Mouse (Mus musculus) embryonic facial prominence, embryonic 13.5 days (tissue): ENCODE results near the gene Atp2a1. TPM values are rescaled to one million over a fixed set of nuclear protein-coding genes. Genes with fewer than 3 reads are reported as not detected.
"Not testable (repeated sequence)": the region's sequence is repeated elsewhere in the genome, so short reads cannot be mapped to it uniquely, and the experiment has no call there.

Experiments used
- ATAC-seq: fragments of 200-750 bp; cut with Nextera tagmentation; 2 replicates; pipeline ENCODE4 v1.8.0; 2017; ENCODE audit warnings: low read depth; ENCODE audit not compliant: insufficient number of reproducible peaks, insufficient read depth, low FRiP score, low TSS enrichment
- H3K27ac ChIP-seq: fragments of 300-500 bp; sonication (generic); 2 replicates; pipeline ENCODE4 v1.5.1; 2015; ENCODE audit warnings: moderate library complexity, mild to moderate bottlenecking, inconsistent platforms
- H3K27me3 ChIP-seq: fragments of 300-500 bp; sonication (generic); 2 replicates; pipeline ENCODE4 v1.6.1; 2015; ENCODE audit warnings: mild to moderate bottlenecking, inconsistent platforms
- H3K36me3 ChIP-seq: fragments of 300-500 bp; sonication (generic); 2 replicates; pipeline ENCODE4 v1.6.1; 2015; ENCODE audit warnings: mild to moderate bottlenecking, inconsistent platforms
- H3K4me1 ChIP-seq: fragments of 300-500 bp; sonication (generic); 2 replicates; pipeline ENCODE4 v1.6.1; 2015; ENCODE audit warnings: inconsistent platforms
- H3K4me2 ChIP-seq: fragments of 300-500 bp; sonication (generic); 2 replicates; pipeline ENCODE4 v1.6.1; 2015; ENCODE audit warnings: moderate library complexity, mild to moderate bottlenecking, inconsistent platforms
- H3K4me3 ChIP-seq: fragments of 300-500 bp; sonication (generic); 2 replicates; pipeline ENCODE4 v1.5.1; 2015; ENCODE audit warnings: mild to moderate bottlenecking, inconsistent platforms
- H3K9ac ChIP-seq: fragments of 300-500 bp; sonication (generic); 2 replicates; pipeline ENCODE4 v1.6.1; 2015; ENCODE audit warnings: mild to moderate bottlenecking, inconsistent platforms
- H3K9me3 ChIP-seq: fragments of 300-500 bp; sonication (generic); 2 replicates; pipeline ENCODE4 v1.6.1; 2016; ENCODE audit warnings: inconsistent platforms
- WGBS: fragments of 180-500 bp; shearing (Covaris S2); methylation state at CpG from one replicate; pipeline ENCODE4 v1.1.7; 2015; ENCODE audit warnings: mixed read lengths; 5-methylcytosine and 5-hydroxymethylcytosine counted together
- polyA plus RNA-seq: library from polyadenylated mRNA; unstranded; fragments of >200 nt; fragmentation: Nextera tagmentation; extraction: Ambion mirVana; gene quantifications from 2 replicates; pipeline ENCODE4 v1.2.1, GENCODE M21; 2015

Atp2a1 gene
- polyA plus RNA-seq, 1 experiment from 2014 or later: 11.5 TPM

DNA sequence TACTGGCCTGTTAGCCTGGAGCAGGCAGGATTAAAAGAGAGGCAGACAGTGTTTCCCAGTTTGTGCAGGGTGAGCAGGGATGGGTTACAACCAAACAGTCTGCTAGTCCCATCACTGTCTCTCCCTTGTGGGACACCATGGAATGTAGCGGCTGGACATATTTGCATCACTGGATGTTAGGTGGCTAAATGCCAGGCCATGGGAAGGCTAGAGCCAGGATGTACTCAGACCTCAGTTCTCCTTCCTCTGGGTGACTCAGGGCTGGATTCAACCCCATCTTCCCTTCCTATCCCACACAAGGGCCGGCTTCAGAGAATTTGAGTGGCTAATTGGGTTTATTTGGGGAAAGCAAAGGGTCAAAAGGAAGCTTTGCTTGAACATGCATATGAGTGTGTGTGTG, 54.2 kb downstream of the Atp2a1 start:
- Histone ChIP-seq H3K4me3 (no peak overlapping the region), H3K9me3 (no peaks in the 10 kb centered on the region), H3K4me2 (no peak overlapping the region), H3K36me3 (no peaks in the 10 kb centered on the region), H3K27me3 (0 out of 2 replicates have a peak, but pooled peaks cover 5% of the 10 kb centered on the region), H3K9ac (no peak overlapping the region), H3K27ac (no peak overlapping the region), H3K4me1 (no peaks in the 10 kb centered on the region)
- 70% methylated on average over 2 of the region's 2 CpGs for WGBS
- ATAC-seq: no peak

- not testable (repeated sequence) for H3K9ac ChIP-seq, H3K27ac ChIP-seq, ATAC-seq, H3K4me3 ChIP-seq, H3K27me3 ChIP-seq, H3K36me3 ChIP-seq, H3K4me1 ChIP-seq, H3K4me2 ChIP-seq, H3K9me3 ChIP-seq
- 78% methylated on average over 8 of the region's 8 CpGs for WGBS
Observed at GRCm38 (mm10) chr7:126402518-126402917, 60.4 kb downstream of the Atp2a1 start.

DNA sequence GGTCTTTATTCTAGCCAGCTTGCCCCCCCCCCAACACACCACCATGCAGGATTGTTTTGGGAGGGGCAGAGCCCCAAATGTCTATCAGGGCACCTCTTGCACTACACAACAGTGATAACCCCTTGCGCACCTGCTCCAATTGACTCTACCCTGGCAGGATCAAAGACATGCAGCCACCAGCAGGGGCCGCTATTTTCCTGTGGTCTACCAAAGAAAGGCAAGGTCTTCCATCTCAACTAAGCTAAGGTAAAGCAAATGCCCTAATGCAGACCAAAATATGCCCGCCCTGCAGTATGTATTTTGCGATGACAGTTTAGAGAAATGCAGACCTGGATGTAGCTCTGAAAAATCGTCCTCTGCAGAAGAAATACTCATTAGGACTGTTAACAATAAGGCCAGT, 63.4 kb downstream of the Atp2a1 start:
- Histone ChIP-seq H3K36me3 (no peaks in the 10 kb centered on the region), H3K4me1 (peaks cover 13% of the 10 kb centered on the region; the same call in 1 of the 2 replicates), H3K27me3 (no peaks in the 10 kb centered on the region), H3K9ac (no peak overlapping the region), H3K4me2 (no peak overlapping the region), H3K9me3 (no peaks in the 10 kb centered on the region), H3K27ac (no peak overlapping the region), H3K4me3 (no peak overlapping the region)
- WGBS: 6% methylated on average over 5 of the region's 5 CpGs
- no peak for ATAC-seq

GRCm38 (mm10) chr7:126397822-126398221, 65.1 kb downstream of the Atp2a1 start:
- H3K36me3 ChIP-seq: 0 out of 2 replicates have a peak, but pooled peaks cover 4% of the 10 kb centered on the region
- H3K27me3 ChIP-seq: no peaks in the 10 kb centered on the region
- H3K4me1 ChIP-seq: peaks cover 13% of the 10 kb centered on the region; the same call in 1 of the 2 replicates
- ATAC-seq: no peak
- WGBS: 96% methylated on average over 4 of the region's 4 CpGs
- no peaks in the 10 kb centered on the region for H3K9me3 ChIP-seq
- H3K4me3 ChIP-seq: no peak overlapping the region
- H3K27ac ChIP-seq: no peak overlapping the region
- H3K9ac ChIP-seq: no peak overlapping the region
- no peak overlapping the region for H3K4me2 ChIP-seq

- 0 out of 2 replicates have a peak, but pooled peaks cover 4% of the 10 kb centered on the region for H3K36me3 ChIP-seq
- peaks cover 13% of the 10 kb centered on the region; the same call in 1 of the 2 replicates for H3K4me1 ChIP-seq
- H3K9me3 ChIP-seq: no peaks in the 10 kb centered on the region
- 60% methylated on average over 6 of the region's 6 CpGs for WGBS
- no peak for ATAC-seq
- no peak overlapping the region for H3K9ac ChIP-seq
- H3K4me3 ChIP-seq: peak overlapping the region; percentile 92
- H3K27me3 ChIP-seq: no peaks in the 10 kb centered on the region
- no peak overlapping the region for H3K27ac ChIP-seq
- peak overlapping the region; percentile 51 for H3K4me2 ChIP-seq
Observed at GRCm38 (mm10) chr7:126397221-126397620, 65.7 kb downstream of the Atp2a1 start.

DNA sequence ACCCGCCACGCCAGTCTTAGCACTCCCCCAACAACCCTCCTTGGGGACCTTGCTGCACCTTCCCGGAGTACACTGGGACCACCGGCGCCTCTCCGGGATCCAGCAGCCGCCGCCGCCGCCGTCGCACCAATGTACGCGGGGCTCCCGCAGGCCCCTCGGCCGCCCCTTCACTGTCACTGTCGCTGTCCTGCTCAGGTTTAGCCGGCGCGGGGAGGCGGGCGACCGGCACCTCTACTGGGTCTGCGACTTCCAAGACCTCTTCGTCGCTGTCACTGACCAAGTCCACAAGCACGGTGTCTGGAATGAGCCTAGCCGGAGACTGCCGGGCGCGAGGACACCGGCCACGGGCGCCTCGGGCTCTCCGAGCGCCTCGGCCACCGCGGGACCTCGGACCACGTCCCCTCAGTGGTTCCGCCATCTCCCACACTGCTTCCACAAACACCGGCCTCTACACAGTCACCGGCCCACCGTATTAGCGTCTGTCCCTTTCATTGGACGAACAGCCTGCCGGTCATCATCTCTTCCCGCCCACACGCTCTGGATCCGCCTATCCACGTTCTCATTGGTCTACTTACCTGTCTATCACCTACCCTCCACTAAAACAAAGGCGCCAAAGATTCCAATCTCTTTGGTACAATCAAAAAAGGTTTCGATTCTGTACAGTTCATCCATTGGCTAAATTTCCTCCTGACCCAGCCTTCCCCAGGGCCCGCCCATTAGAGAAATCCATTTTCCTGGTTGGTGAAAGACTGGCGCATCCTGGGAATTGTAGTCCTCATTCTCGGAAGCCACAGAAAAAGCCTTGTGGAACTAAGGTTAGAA, 66.4 kb downstream of the Atp2a1 start, which contains the start of gene Nfatc2ip:
Gene Nfatc2ip, minus strand, starts transcription at position 440 of the 822 bp plus-strand sequence.
- Histone ChIP-seq H3K4me2 (peak within 1 kb of the TSS; percentile 85), H3K4me3 (peak within 1 kb of the TSS; percentile 92), H3K27ac (no peak within 1 kb of the TSS), H3K27me3 (no peaks in the 10 kb centered on the region), H3K4me1 (peaks cover 13% of the 10 kb centered on the region; the same call in 1 of the 2 replicates), H3K36me3 (peaks cover 7% of the 10 kb centered on the region), H3K9me3 (no peaks in the 10 kb centered on the region), H3K9ac (peak within 1 kb of the TSS; percentile 89)
- ATAC-seq: peak; percentile 100
- under 1% methylated on average over 59 of the region's 59 CpGs for WGBS

Other genes with a start within 250 kb of the Atp2a1 start
- gene Sbk1, start 190.5 kb downstream of the Atp2a1 start, polyA plus RNA-seq: 54.3 and 58.9 TPM in 2 replicates
- 2.7 and 4.6 TPM in 2 replicates for gene Lat, start 93.5 kb downstream of the Atp2a1 start, polyA plus RNA-seq
- 62.0 and 63.5 TPM in 2 replicates for gene Spns1, start 85.7 kb downstream of the Atp2a1 start, polyA plus RNA-seq
- gene Nfatc2ip, start 66.4 kb downstream of the Atp2a1 start, polyA plus RNA-seq: 2.9 and 3.1 TPM in 2 replicates
- 0.37 TPM in 1 of 2 replicates, not detected in the other for gene Cd19, start 48.2 kb downstream of the Atp2a1 start, polyA plus RNA-seq
- 30.8 and 34.0 TPM in 2 replicates for gene Rabep2, start 34.3 kb downstream of the Atp2a1 start, polyA plus RNA-seq
- 53.4 and 57.8 TPM in 2 replicates for gene Sh2b1, start 12.3 kb upstream of the Atp2a1 start, polyA plus RNA-seq
- gene Tufm, start 24.3 kb upstream of the Atp2a1 start, polyA plus RNA-seq: 129 and 131 TPM in 2 replicates
- 54.0 and 56.8 TPM in 2 replicates for gene Atxn2l, start 40.3 kb upstream of the Atp2a1 start, polyA plus RNA-seq
- gene Eif3c, start 103.3 kb upstream of the Atp2a1 start, polyA plus RNA-seq: 199 and 205 TPM in 2 replicates
- 0.59 and 0.65 TPM in 2 replicates for gene Apobr, start 121.8 kb upstream of the Atp2a1 start, polyA plus RNA-seq
- 34.0 and 37.9 TPM in 2 replicates for gene Cln3, start 122.7 kb upstream of the Atp2a1 start, polyA plus RNA-seq
- not detected in 2 replicates for gene Il27, start 131.8 kb upstream of the Atp2a1 start, polyA plus RNA-seq
- gene Nupr1, start 167.8 kb upstream of the Atp2a1 start, polyA plus RNA-seq: 5.5 and 6.1 TPM in 2 replicates
- gene Sgf29, start 186.2 kb upstream of the Atp2a1 start, polyA plus RNA-seq: 48.9 and 62.9 TPM in 2 replicates
- 4.3 and 4.4 TPM in 2 replicates for gene Sult1a1, start 213.3 kb upstream of the Atp2a1 start, polyA plus RNA-seq
- gene Bola2, start 232.3 kb upstream of the Atp2a1 start, polyA plus RNA-seq: 105 and 139 TPM in 2 replicates
- gene Slx1b, start 232.7 kb upstream of the Atp2a1 start, polyA plus RNA-seq: 14.0 and 15.0 TPM in 2 replicates
- 33.3 and 35.8 TPM in 2 replicates for gene Coro1a, start 244.7 kb upstream of the Atp2a1 start, polyA plus RNA-seq